Mouse (Mus musculus) erythroblast, adult 5-6 weeks (primary cell): ENCODE data around the gene Lmln. TPM values are rescaled to one million over a fixed set of nuclear protein-coding genes. Genes with fewer than 3 reads are reported as not detected.
"Not testable (repeated sequence)": the region's sequence is repeated elsewhere in the genome, so short reads cannot be mapped to it uniquely, and the experiment has no call there.

Source experiments
- ATAC-seq: replicated peaks from 2 replicates; pipeline ENCODE4 v1.8.0; 2016; ENCODE audit warnings: moderate number of reproducible peaks, mild to moderate bottlenecking, moderate TSS enrichment, inconsistent platforms; ENCODE audit not compliant: poor library complexity, low FRiP score, severe bottlenecking
- total RNA-seq, 2 experiments: library from RNA; stranded (forward) in 1 of 2; stranded (reverse) in 1 of 2; fragments of 150-400 nt in 1 of 2; fragments of 200-764, 138-1000 nt in 1 of 2; gene quantifications; 2 replicates each; pipeline versions ENCODE4 v1.2.3 to v1.2.4; 2015 to 2017; ENCODE audit warnings: low replicate concordance in 2 of 2

Lmln gene
- 0.19 and 5.0 TPM in 2 replicates for total RNA-seq (2015; ENCODE audit: low replicate concordance)
- total RNA-seq (2017; ENCODE audit: low replicate concordance) = 1.6 and 2.1 TPM in 2 replicates

- peak; percentile 95 for ATAC-seq
Measured at GRCm38 (mm10) chr16:33062024-33062681, at the start of gene Lmln. Lmln (plus strand) TSS chr16:33062521.

- no peak for ATAC-seq
Measured at GRCm38 (mm10) chr16:33013801-33014200, 48.5 kb upstream of the Lmln start.

- no peak for ATAC-seq
Measured at GRCm38 (mm10) chr16:33014921-33015320, 47.4 kb upstream of the Lmln start.

GRCm38 (mm10) chr16:33015396-33015907 is 46.9 kb upstream of the Lmln start:
- no peak for ATAC-seq

GRCm38 (mm10) chr16:33015986-33016385 is 46.3 kb upstream of the Lmln start:
- ATAC-seq = no peak

- no peak for ATAC-seq
Measured at GRCm38 (mm10) chr16:33017677-33018349, 44.5 kb upstream of the Lmln start.

GRCm38 (mm10) chr16:33019117-33019770 is 43.1 kb upstream of the Lmln start:
- ATAC-seq = no peak

- no peak for ATAC-seq
Measured at GRCm38 (mm10) chr16:33021381-33021780, 40.9 kb upstream of the Lmln start.

- peak; percentile 90 for ATAC-seq
Measured at GRCm38 (mm10) chr16:33023750-33024149, 38.6 kb upstream of the Lmln start.

- no peak for ATAC-seq
Measured at GRCm38 (mm10) chr16:33024456-33025104, 37.7 kb upstream of the Lmln start.

GRCm38 (mm10) chr16:33026357-33026756 is 36.0 kb upstream of the Lmln start:
- no peak for ATAC-seq

- no peak for ATAC-seq
Measured at GRCm38 (mm10) chr16:33036006-33036405, 26.3 kb upstream of the Lmln start.

GRCm38 (mm10) chr16:33042682-33043081 is 19.6 kb upstream of the Lmln start:
- ATAC-seq = no peak

GRCm38 (mm10) chr16:33043268-33043667 is 19.1 kb upstream of the Lmln start:
- no peak for ATAC-seq

GRCm38 (mm10) chr16:33048004-33048403 is 14.3 kb upstream of the Lmln start:
- ATAC-seq = no peak

GRCm38 (mm10) chr16:33048686-33049085 is 13.6 kb upstream of the Lmln start:
- ATAC-seq = no peak

- no peak for ATAC-seq
Measured at GRCm38 (mm10) chr16:33049809-33050208, 12.5 kb upstream of the Lmln start.

- ATAC-seq = no peak
Measured at GRCm38 (mm10) chr16:33053141-33053540, 9.2 kb upstream of the Lmln start.

GRCm38 (mm10) chr16:33054927-33055326 is 7.4 kb upstream of the Lmln start:
- ATAC-seq = not testable (repeated sequence)

GRCm38 (mm10) chr16:33055655-33056054 is 6.7 kb upstream of the Lmln start:
- peak; percentile 7; the same call in 1 of the 2 replicates for ATAC-seq
